Mouse (Mus musculus) gastrocnemius, postnatal 10 days (tissue): Measurements from ENCODE around the gene Nme6. TPM values are rescaled to one million over a fixed set of nuclear protein-coding genes. Genes with fewer than 3 reads are reported as not detected.
"Not testable (repeated sequence)": the region's sequence is repeated elsewhere in the genome, so short reads cannot be mapped to it uniquely, and the experiment has no call there.

Experiments
- DNase-seq: peaks from one replicate; pipeline ENCODE4 v3.0.0; 2021; ENCODE audit warnings: mixed read lengths
- long read RNA-seq, 2 experiments: library from polyadenylated mRNA; stranded (forward); transcript quantifications; one replicate each; pipeline ENCODE4 v2.0.0; 2021
- total RNA-seq, 2 experiments: library from RNA; stranded (reverse); gene quantifications; 2 replicates each; pipeline ENCODE4 v1.2.3; 2021

Nme6 gene
- total RNA-seq, result 10 to 100 TPM; 23.5 to 23.7 TPM
- long read RNA-seq, experiment 1, transcript Nme6-201 (7 exons, 1,074 nt), result major isoform, 10 of 12 reads
- long read RNA-seq, experiment 1, partial matches to known transcripts, result 0 of 12 reads
- long read RNA-seq, experiment 1, other reads (novel, unspliced or antisense), result 0 of 12 reads
- long read RNA-seq, experiment 2, transcript Nme6-201 (7 exons, 1,074 nt), result major isoform, 6 of 15 reads
- long read RNA-seq, experiment 2, transcript Nme6-211 (7 exons, 719 nt), result minor isoform, 5 of 15 reads
- long read RNA-seq, experiment 2, partial matches to known transcripts, result 0 of 15 reads
- long read RNA-seq, experiment 2, other reads (novel, unspliced or antisense), result 2 of 15 reads

- DNase-seq, result peak; percentile 82
Measured at GRCm38 (mm10) chr9:109832391-109833087, at the start of gene Nme6. TSS of gene Nme6 (plus strand) at chr9:109832749.

GRCm38 (mm10) chr9:109790570-109790969, 42.0 kb upstream of the Nme6 start, which contains the start of gene Fbxw27:
TSS of gene Fbxw27 (minus strand) at chr9:109790670.
- DNase-seq, result not testable (repeated sequence)

- DNase-seq, result no peak
Measured at GRCm38 (mm10) chr9:109795221-109795620, 37.3 kb upstream of the Nme6 start.

- DNase-seq, result no peak
Measured at GRCm38 (mm10) chr9:109795811-109796210, 36.7 kb upstream of the Nme6 start.

- no peak for DNase-seq
Measured at GRCm38 (mm10) chr9:109798051-109798450, 34.5 kb upstream of the Nme6 start.

- not testable (repeated sequence) for DNase-seq
Measured at GRCm38 (mm10) chr9:109805596-109805995, 27.0 kb upstream of the Nme6 start.

- DNase-seq, result no peak
Measured at GRCm38 (mm10) chr9:109806260-109806659, 26.3 kb upstream of the Nme6 start.

- no peak for DNase-seq
Measured at GRCm38 (mm10) chr9:109806695-109807293, 25.8 kb upstream of the Nme6 start.

- DNase-seq, result no peak
Measured at GRCm38 (mm10) chr9:109807898-109808297, 24.7 kb upstream of the Nme6 start.

GRCm38 (mm10) chr9:109811980-109812379, 20.6 kb upstream of the Nme6 start, which contains the start of gene Spink8:
TSS of gene Spink8 (plus strand) at chr9:109812280.
- DNase-seq, result no peak

GRCm38 (mm10) chr9:109813424-109813823, 19.1 kb upstream of the Nme6 start:
- no peak for DNase-seq

- DNase-seq, result no peak
Measured at GRCm38 (mm10) chr9:109816341-109816740, 16.2 kb upstream of the Nme6 start.

GRCm38 (mm10) chr9:109825739-109826138, 6.8 kb upstream of the Nme6 start:
- DNase-seq, result no peak

GRCm38 (mm10) chr9:109826181-109826580, 6.4 kb upstream of the Nme6 start:
- no peak for DNase-seq

- DNase-seq, result no peak
Measured at GRCm38 (mm10) chr9:109833088-109833412, 501 bp downstream of the Nme6 start.

- peak; percentile 57 for DNase-seq
Measured at GRCm38 (mm10) chr9:109849312-109849758, 16.8 kb downstream of the Nme6 start, which contains the start of gene Camp. TSS of gene Camp (minus strand) at chr9:109849617.

GRCm38 (mm10) chr9:109850099-109850498, 17.6 kb downstream of the Nme6 start:
- DNase-seq, result no peak

- DNase-seq, result no peak
Measured at GRCm38 (mm10) chr9:109854341-109854740, 21.8 kb downstream of the Nme6 start.

- no peak for DNase-seq
Measured at GRCm38 (mm10) chr9:109855947-109856346, 23.4 kb downstream of the Nme6 start.

- DNase-seq, result peak; percentile 88
Measured at GRCm38 (mm10) chr9:109862397-109863044, 30.0 kb downstream of the Nme6 start.

GRCm38 (mm10) chr9:109863085-109863484, 30.5 kb downstream of the Nme6 start:
- DNase-seq, result no peak

GRCm38 (mm10) chr9:109866218-109866617, 33.7 kb downstream of the Nme6 start:
- DNase-seq, result no peak
